Mouse (Mus musculus) kidney, embryonic 15.5 days (tissue): ENCODE results near the gene Hdgfl2. TPM values are rescaled to one million over a fixed set of nuclear protein-coding genes. Genes with fewer than 3 reads are reported as not detected.
"Not testable (repeated sequence)": the region's sequence is repeated elsewhere in the genome, so short reads cannot be mapped to it uniquely, and the experiment has no call there.

Experiments used
- ATAC-seq: fragments of 200-750 bp; cut with Nextera tagmentation; replicated peaks from 2 replicates; pipeline ENCODE4 v1.8.0; 2017; ENCODE audit warnings: moderate TSS enrichment; ENCODE audit not compliant: low FRiP score
- H3K27ac ChIP-seq: fragments of 300-500 bp; sonication (generic); 2 replicates; pipeline ENCODE4 v1.5.1; 2015; ENCODE audit warnings: mild to moderate bottlenecking, inconsistent platforms
- H3K27me3 ChIP-seq: fragments of 300-500 bp; sonication (generic); 2 replicates; pipeline ENCODE4 v1.6.1; 2015; ENCODE audit warnings: inconsistent platforms
- H3K36me3 ChIP-seq: fragments of 300-500 bp; sonication (generic); 2 replicates; pipeline ENCODE4 v1.6.1; 2015; ENCODE audit warnings: inconsistent platforms
- H3K4me1 ChIP-seq: fragments of 300-500 bp; sonication (generic); 2 replicates; pipeline ENCODE4 v1.6.1; 2015; ENCODE audit warnings: inconsistent platforms
- H3K4me2 ChIP-seq: fragments of 300-500 bp; sonication (generic); 2 replicates; pipeline ENCODE4 v1.6.1; 2015; ENCODE audit warnings: moderate library complexity, mild to moderate bottlenecking, inconsistent platforms
- H3K4me3 ChIP-seq: fragments of 300-500 bp; sonication (generic); replicated peaks from 2 replicates; pipeline ENCODE4 v1.5.1; 2015; ENCODE audit warnings: mild to moderate bottlenecking, inconsistent platforms
- H3K9ac ChIP-seq: fragments of 300-500 bp; sonication (generic); 2 replicates; pipeline ENCODE4 v1.6.1; 2015; ENCODE audit warnings: mild to moderate bottlenecking, inconsistent platforms
- H3K9me3 ChIP-seq: fragments of 300-500 bp; sonication (generic); replicated peaks from 2 replicates; pipeline ENCODE4 v1.6.1; 2016; ENCODE audit warnings: inconsistent platforms
- WGBS: fragments of 180-500 bp; shearing (Covaris S2); methylation state at CpG from one replicate; pipeline ENCODE4 v1.1.7; 2015; ENCODE audit warnings: mixed read lengths; 5-methylcytosine and 5-hydroxymethylcytosine counted together
- polyA plus RNA-seq: library from polyadenylated mRNA; unstranded; fragments of >200 nt; fragmentation: Nextera tagmentation; extraction: Ambion mirVana; gene quantifications from 2 replicates; pipeline ENCODE4 v1.2.1, GENCODE M21; 2015

The Hdgfl2 gene
- polyA plus RNA-seq, 1 experiment from 2014 or later, result 141 TPM

GRCm38 (mm10) chr17:56096883-56097282 is 17.4 kb downstream of the Hdgfl2 start:
- Histone ChIP-seq H3K9me3 (no peaks in the 10 kb centered on the region), H3K36me3 (peaks cover 91% of the 10 kb centered on the region), H3K4me2 (no peak overlapping the region), H3K27me3 (no peaks in the 10 kb centered on the region), H3K4me1 (no peaks in the 10 kb centered on the region), H3K9ac (no peak overlapping the region), H3K4me3 (no peak overlapping the region), H3K27ac (no peak overlapping the region)
- ATAC-seq, result no peak
- WGBS, result 92% methylated on average over 12 of the region's 12 CpGs

GRCm38 (mm10) chr17:56098180-56098579 is 18.7 kb downstream of the Hdgfl2 start:
- no peaks in the 10 kb centered on the region for H3K4me1 ChIP-seq
- no peak for ATAC-seq
- no peak overlapping the region for H3K27ac ChIP-seq
- H3K9ac ChIP-seq, result no peak overlapping the region
- 92% methylated on average over 8 of the region's 8 CpGs for WGBS
- no peak overlapping the region for H3K4me3 ChIP-seq
- no peak overlapping the region for H3K4me2 ChIP-seq
- peaks cover 97% of the 10 kb centered on the region for H3K36me3 ChIP-seq
- no peaks in the 10 kb centered on the region for H3K9me3 ChIP-seq
- no peaks in the 10 kb centered on the region for H3K27me3 ChIP-seq

- Histone ChIP-seq H3K4me3 (no peak overlapping the region), H3K27me3 (no peaks in the 10 kb centered on the region), H3K9ac (no peak overlapping the region), H3K36me3 (peaks cover 98% of the 10 kb centered on the region), H3K4me2 (no peak overlapping the region), H3K27ac (no peak overlapping the region), H3K4me1 (no peaks in the 10 kb centered on the region), H3K9me3 (no peaks in the 10 kb centered on the region)
- 94% methylated on average over 15 of the region's 15 CpGs for WGBS
- no peak for ATAC-seq
Observed at GRCm38 (mm10) chr17:56098711-56099572, 19.5 kb downstream of the Hdgfl2 start.

- peaks cover 80% of the 10 kb centered on the region for H3K36me3 ChIP-seq
- H3K4me1 ChIP-seq, result no peaks in the 10 kb centered on the region
- no peak overlapping the region for H3K4me3 ChIP-seq
- WGBS, result 96% methylated on average over 3 of the region's 3 CpGs
- H3K9me3 ChIP-seq, result no peaks in the 10 kb centered on the region
- no peak overlapping the region for H3K27ac ChIP-seq
- H3K4me2 ChIP-seq, result no peak overlapping the region
- ATAC-seq, result no peak
- no peaks in the 10 kb centered on the region for H3K27me3 ChIP-seq
- H3K9ac ChIP-seq, result no peak overlapping the region
Observed at GRCm38 (mm10) chr17:56100811-56101210, 21.4 kb downstream of the Hdgfl2 start.

- WGBS, result 95% methylated on average over 5 of the region's 5 CpGs
- H3K4me3 ChIP-seq, result no peak overlapping the region
- no peak overlapping the region for H3K9ac ChIP-seq
- no peak overlapping the region for H3K27ac ChIP-seq
- no peak for ATAC-seq
- H3K9me3 ChIP-seq, result no peaks in the 10 kb centered on the region
- no peaks in the 10 kb centered on the region for H3K27me3 ChIP-seq
- H3K4me2 ChIP-seq, result no peak overlapping the region
- H3K4me1 ChIP-seq, result no peaks in the 10 kb centered on the region
- H3K36me3 ChIP-seq, result peaks cover 67% of the 10 kb centered on the region
Observed at GRCm38 (mm10) chr17:56102158-56102557, 22.7 kb downstream of the Hdgfl2 start.

GRCm38 (mm10) chr17:56102927-56103326 is 23.5 kb downstream of the Hdgfl2 start:
- ATAC-seq, result no peak
- no peaks in the 10 kb centered on the region for H3K4me1 ChIP-seq
- no peak overlapping the region for H3K4me3 ChIP-seq
- no peaks in the 10 kb centered on the region for H3K9me3 ChIP-seq
- no peak overlapping the region for H3K4me2 ChIP-seq
- no peaks in the 10 kb centered on the region for H3K27me3 ChIP-seq
- no peak overlapping the region for H3K9ac ChIP-seq
- no peak overlapping the region for H3K27ac ChIP-seq
- 93% methylated on average over 9 of the region's 9 CpGs for WGBS
- peaks cover 59% of the 10 kb centered on the region for H3K36me3 ChIP-seq

- H3K27me3 ChIP-seq, result no peaks in the 10 kb centered on the region
- ATAC-seq, result no peak
- no peak overlapping the region for H3K9ac ChIP-seq
- H3K4me3 ChIP-seq, result no peak overlapping the region
- no peaks in the 10 kb centered on the region for H3K4me1 ChIP-seq
- H3K27ac ChIP-seq, result no peak overlapping the region
- 97% methylated on average over 8 of the region's 8 CpGs for WGBS
- H3K36me3 ChIP-seq, result peaks cover 53% of the 10 kb centered on the region
- H3K9me3 ChIP-seq, result no peaks in the 10 kb centered on the region
- H3K4me2 ChIP-seq, result no peak overlapping the region
Observed at GRCm38 (mm10) chr17:56103465-56104285, 24.2 kb downstream of the Hdgfl2 start.

GRCm38 (mm10) chr17:56104821-56105220 is 25.4 kb downstream of the Hdgfl2 start:
- ATAC-seq, H3K9ac ChIP-seq, H3K27ac ChIP-seq, H3K4me3 ChIP-seq, H3K9me3 ChIP-seq, H3K4me2 ChIP-seq, H3K4me1 ChIP-seq, H3K27me3 ChIP-seq: not testable (repeated sequence)
- WGBS, result 95% methylated on average over 3 of the region's 5 CpGs
- H3K36me3 ChIP-seq, result peaks cover 45% of the 10 kb centered on the region

- 94% methylated on average over 4 of the region's 4 CpGs for WGBS
- not testable (repeated sequence) for H3K4me3 ChIP-seq, H3K4me2 ChIP-seq, ATAC-seq, H3K9me3 ChIP-seq, H3K27me3 ChIP-seq, H3K4me1 ChIP-seq, H3K9ac ChIP-seq, H3K27ac ChIP-seq
- peaks cover 29% of the 10 kb centered on the region for H3K36me3 ChIP-seq
Observed at GRCm38 (mm10) chr17:56106436-56106835, 27.0 kb downstream of the Hdgfl2 start.

- H3K36me3 ChIP-seq, result peaks cover 23% of the 10 kb centered on the region
- no peaks in the 10 kb centered on the region for H3K4me1 ChIP-seq
Observed at GRCm38 (mm10) chr17:56106981-56107380, 27.5 kb downstream of the Hdgfl2 start.

GRCm38 (mm10) chr17:56107736-56108135 is 28.3 kb downstream of the Hdgfl2 start:
- Histone ChIP-seq H3K4me3 (no peak overlapping the region), H3K9me3 (no peaks in the 10 kb centered on the region), H3K27me3 (no peaks in the 10 kb centered on the region), H3K4me1 (no peaks in the 10 kb centered on the region), H3K27ac (no peak overlapping the region), H3K4me2 (no peak overlapping the region), H3K9ac (no peak overlapping the region), H3K36me3 (peaks cover 16% of the 10 kb centered on the region)
- no peak for ATAC-seq
- WGBS, result 77% methylated on average over 2 of the region's 2 CpGs

More at GRCm38 (mm10) chr17:56106981-56107380, 27.5 kb downstream of the Hdgfl2 start:
- Histone ChIP-seq H3K9ac (no peak overlapping the region), H3K27ac (no peak overlapping the region), H3K27me3 (no peaks in the 10 kb centered on the region), H3K9me3 (no peaks in the 10 kb centered on the region), H3K4me3 (no peak overlapping the region), H3K4me2 (no peak overlapping the region)
- WGBS, result 60% methylated on average over 4 of the region's 4 CpGs
- ATAC-seq, result no peak
